Mouse (Mus musculus) adrenal gland (tissue): ENCODE measurements around the gene Rgs12.

Source experiments
- intact Hi-C: fragments of 180-260 bp; cut with DNase I; formaldehyde crosslinking; loops from one replicate; pipeline ENCODE4 v1.15.1; 2025

The Rgs12 gene

DNA sequence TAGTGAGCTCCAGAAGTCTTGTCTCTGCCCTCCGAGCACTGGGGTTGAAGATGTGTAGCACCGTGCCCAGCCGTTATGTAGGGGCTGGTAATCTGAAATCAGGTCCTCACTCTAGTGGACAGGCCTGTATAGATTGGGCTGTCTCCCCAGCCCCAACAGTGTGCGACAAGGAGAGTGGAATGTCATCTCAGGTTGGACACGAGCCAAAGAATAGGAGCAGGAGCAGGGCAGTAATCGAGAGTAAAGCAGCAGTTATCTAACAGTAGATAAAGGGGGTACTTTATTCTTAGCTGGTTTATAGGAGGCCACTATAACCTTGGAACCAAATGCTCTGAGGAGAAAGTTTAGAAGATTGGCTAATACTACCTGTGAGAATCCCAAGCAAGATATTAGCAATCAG, 30.9 kb downstream of the Rgs12 start:
- intact Hi-C loops = loop anchor here (5.0 kb wide), 1 partner anchor 63 kb away; no protein-coding TSS in a partner anchor

DNA sequence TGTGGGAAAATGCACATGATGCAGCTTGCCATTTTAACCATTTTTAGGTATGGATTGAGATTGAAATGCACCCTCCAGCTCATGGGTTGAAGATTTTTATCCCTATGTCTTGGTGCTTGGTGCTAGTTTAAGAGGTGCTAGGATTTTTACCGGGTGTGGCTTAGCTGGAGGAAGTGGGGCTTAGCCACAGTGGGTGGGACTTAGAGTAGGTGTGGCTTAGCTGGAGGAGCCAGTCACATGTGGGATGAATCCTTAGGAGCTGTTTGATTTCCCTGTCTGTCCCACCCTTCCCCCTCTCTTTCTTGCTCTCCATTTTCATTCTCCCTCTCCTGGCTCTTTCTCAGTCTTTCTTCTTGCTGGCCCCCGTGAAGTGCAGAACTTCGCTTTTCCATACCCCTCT, 32.5 kb downstream of the Rgs12 start:
- intact Hi-C loops = loop anchor here (5.0 kb wide), 1 partner anchor 64 kb away; no protein-coding TSS in a partner anchor

DNA sequence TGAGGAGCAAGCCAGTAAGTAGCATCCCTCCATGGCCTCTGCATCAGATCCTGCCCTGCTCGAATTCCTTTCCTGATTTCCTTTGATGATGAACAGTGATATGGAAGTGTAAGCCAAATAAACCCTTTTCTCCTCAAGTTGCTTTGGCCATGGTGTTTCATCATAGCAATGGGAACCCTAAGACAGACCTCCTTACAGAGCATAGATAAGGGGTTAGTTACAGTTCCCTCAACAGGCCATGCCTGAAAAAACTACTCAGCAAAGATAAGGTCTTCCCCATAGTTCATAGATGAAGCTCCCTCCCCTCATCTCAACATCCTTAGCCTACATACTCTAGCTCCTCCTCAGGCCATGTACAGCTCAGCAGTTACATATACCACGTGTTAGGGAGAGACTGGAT, 35.7 kb downstream of the Rgs12 start:
- intact Hi-C loops = loop anchor here (5.0 kb wide), 2 partner anchors 57 to 68 kb away; partner anchors contain the start of gene Hgfac

DNA sequence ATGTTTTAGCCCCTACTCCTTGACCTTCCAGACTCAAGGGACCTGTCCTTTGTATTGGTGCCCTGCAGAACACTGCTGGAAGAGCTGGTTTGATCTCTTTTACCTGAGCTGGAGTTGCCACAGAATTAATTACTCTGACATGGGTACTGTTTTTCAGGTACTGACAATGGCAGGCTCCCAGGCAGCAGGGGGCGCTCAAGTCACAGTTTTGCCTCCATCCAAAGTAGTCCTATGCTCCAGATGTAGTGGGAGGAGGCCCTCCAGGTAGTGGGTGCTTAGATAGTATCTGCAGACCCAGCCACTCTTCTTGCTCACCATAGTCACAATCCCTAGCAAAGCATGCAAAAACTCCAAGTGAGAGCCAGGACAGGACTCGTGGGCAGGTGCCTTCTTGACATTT, 36.6 kb downstream of the Rgs12 start:
- intact Hi-C loops = loop anchor here (2.0 to 5.0 kb wide), 2 partner anchors 39 to 56 kb away; partner anchors contain the start of gene Hgfac

DNA sequence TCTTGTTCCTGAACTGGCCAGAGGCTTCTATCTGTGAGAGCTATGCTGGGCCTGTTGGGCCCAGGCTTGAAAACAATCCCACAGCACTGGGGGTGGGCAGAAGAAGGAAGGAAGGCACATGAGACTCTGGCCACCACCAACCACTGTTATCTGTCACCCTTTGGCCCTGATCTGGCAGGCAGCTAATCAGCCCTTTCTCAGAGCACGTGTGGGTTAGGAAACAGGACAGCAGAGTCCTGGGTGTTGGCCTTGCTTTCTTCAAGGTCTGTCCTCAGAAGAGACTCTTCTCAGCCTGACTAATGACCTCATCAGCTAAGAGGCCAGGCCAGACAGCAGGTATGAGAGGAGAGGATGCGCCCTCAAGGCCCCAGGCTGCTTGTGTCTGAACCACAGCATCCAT, 38.2 kb downstream of the Rgs12 start:
- intact Hi-C loops = loop anchor here (2.0 to 5.0 kb wide), 2 partner anchors 37 to 55 kb away; partner anchors contain the start of gene Hgfac

DNA sequence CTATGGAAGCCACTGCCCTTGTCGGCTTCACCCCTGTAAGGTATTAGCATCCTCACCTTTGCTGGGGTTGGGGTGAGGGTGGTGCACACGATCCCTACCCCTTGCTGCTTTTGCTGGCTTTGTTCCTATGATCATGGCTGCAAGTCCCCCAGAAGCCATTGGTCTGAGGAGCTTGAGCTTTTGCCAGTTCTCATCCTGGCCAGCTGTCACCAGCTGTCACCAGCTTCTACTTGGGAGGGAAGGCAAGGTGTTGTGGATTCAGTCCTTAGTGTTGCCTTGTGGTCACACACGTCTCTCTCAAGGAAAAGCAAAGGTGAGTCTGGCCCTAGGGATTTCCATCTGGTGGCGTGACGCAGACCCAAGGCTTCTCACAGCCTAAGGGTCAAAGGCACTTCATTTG, 39.4 kb downstream of the Rgs12 start:
- intact Hi-C loops = loop anchor here (5.0 kb wide), 1 partner anchor 54 kb away; the partner anchor contains the start of gene Hgfac

DNA sequence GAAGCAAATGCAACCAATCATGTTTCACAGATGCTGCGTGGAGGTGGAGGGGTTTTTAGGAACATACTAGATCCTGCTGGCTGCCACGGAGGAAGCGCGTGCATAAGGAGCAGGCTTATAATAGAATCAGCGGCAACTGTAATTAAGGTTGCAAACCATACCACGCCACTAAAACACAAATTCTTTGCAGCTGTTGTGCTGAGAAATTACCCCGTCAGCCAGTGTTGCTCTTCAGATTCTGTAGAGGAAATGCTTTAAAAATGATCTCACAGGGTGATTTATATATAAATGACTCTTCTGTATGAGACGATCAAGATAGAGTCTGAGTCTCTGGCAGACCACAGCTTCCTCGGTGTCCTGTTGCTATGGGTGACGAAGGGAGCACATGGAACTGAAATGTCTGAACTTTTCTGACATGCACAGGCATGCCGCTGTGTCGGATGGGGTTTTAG, 40.1 kb downstream of the Rgs12 start:
- intact Hi-C loops = loop anchor here (5.0 kb wide), 1 partner anchor 53 kb away; the partner anchor contains the start of gene Hgfac

DNA sequence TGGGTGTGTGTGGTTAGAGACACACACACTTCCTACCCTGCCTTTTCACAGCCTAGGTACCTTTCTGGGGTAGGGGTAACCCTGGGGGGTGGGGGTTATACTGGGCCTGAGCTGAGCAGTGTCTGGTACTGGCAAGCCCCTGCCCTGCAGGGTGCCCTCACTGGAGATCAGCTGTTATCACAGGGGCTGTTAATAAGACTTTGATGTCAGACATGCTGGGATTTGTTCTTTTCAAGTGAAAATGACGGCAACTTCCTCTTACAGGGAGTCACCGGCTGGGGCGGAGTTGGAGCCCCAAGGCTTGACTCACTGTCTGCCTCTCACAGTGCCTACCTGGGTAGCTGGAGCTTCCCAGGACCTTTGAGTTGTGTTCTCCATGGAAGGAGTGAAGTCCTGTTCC, 49.5 kb downstream of the Rgs12 start:
- intact Hi-C loops = no loop called here

DNA sequence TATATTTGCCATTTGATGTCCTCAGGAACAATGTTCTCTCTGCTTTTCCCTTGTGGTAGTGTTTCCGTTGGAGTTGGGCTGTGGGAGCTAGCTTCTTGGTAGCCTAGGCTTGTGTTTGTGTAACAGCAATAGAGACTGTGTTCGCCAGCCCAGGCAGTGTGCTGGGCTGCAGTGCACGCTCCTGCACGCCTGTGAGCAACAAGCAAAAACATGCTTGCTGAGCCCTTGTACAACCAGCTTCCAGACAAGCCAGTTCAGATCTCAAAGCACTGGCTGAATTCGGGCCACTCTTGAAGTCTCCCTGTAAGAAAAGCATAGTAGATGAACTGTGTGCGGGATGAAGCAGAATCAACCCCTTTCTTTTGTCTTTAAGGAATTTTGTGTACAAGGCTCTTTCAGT, 50.0 kb downstream of the Rgs12 start:
- intact Hi-C loops = no loop called here

DNA sequence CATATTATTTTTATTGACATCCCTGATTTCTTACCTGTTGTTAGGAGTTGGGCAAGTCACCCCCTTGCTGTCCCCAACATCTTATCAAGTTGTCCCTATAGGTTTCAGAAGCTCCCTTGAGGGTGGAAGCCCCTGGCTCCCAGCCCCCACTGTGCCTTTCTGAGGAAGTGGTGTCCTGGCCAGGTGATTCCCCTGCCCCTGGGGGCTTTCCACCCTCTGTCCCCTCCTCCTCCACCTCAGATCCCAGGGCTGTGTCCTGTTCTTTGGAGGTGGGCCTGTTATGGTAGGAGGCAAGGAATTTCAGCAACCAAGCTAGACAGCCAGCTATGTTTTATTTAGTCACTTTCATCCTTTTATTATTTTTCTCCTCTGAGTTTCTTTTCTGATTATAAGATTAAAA, 51.1 kb downstream of the Rgs12 start:
- intact Hi-C loops = no loop called here

DNA sequence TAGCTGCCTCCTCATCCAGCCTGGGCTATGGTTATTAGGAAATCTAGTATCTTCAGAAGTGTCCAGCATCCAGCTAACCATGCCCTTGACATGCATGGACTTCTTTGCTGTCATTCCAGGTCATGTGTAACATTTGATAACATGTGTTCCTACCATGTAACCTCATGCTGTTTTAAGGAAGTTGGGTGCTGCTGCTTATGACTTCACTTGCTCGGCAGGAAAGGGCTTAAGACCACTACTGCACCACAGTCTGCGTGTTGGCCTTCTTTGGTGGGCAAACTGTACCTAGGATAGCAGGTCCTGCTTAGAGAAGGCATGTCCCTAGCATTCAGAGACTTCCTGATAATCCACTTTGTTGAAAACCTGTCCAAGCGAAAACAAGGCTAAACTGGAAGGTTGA, 51.9 kb downstream of the Rgs12 start:
- intact Hi-C loops = no loop called here

DNA sequence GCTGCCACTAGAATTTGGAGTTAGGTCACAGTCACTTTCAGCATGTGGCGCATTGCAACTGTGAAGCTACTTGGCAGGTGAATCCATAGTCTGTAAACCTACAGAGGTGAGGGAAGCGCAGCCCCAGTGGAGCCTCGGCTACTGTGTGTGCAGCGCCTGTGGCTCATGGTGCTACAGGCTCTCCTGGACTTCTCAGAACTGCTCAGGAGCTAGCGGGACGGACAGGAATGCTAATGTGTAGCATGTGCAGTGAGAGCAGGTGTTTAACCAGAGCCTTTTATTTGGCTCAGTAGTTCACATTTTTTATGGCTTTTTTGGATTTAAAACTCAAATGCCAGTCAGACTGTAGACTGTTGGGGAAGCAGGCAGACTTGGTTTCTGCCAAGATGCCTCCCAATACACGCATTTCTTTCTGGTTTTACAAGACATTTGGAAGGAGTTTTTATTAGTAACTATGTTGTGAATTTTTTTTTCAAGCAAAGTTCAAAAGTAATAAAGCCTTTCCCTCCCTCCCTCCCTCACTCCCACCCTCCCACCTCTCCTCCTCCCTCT, 54.4 kb downstream of the Rgs12 start:
- intact Hi-C loops = no loop called here

DNA sequence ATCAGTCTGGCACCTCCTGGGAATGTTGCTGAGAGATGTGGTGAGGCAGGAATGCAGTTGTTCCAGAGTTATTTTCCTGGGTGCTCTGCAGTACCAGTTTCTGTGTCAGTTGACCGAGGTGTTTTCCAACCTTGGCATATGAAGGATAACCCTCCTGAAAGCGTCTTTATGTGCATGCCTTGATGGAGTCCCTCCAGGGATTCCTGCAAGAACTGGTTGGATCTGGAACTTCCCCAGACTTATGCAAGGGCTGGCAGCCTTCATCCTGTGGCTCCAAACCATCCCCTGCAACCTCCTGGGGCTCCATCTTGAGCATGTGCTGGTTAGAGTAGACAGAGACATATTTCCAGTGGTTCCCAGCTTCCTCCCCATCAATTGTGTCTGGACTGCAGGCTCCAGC, 55.5 kb downstream of the Rgs12 start:
- intact Hi-C loops = no loop called here

DNA sequence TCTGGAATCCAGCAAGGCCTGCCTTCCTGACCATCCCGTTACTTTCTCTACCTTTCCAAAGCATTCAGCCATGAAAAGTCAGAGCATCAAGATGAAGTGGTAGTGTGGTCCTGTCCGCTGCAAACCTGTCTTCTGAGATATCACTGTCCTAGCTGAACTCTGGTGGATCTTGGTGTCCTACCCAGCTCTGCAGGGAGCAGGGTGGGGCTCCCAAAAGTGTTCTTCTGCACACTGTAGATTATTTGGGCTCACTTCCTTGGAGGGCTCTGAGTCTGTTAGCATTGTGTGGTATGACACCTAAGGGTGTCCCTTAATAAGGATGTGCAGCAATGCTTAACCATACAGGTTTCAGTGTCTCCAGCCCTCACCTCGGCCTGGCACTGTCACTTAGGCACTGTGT, 56.4 kb downstream of the Rgs12 start:
- intact Hi-C loops = no loop called here

DNA sequence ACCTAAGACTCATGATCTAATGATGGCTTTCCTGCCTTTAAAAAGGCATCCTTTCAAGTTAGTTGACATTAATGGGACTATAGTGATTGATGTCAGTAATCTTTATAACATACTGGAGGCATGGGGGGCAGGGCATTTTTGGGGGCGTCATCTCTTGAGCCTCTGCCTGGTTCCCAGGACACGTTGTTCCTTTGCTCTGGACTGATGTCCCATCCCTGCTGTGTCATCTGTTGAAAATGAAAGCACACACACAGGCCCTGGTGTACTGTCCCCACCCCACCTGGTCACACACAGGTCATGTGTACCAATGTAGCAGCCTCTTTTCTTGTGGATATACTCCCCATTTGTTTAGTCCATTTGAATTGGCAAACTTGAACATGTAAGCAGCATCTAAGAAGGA, 57.4 kb downstream of the Rgs12 start:
- intact Hi-C loops = no loop called here

DNA sequence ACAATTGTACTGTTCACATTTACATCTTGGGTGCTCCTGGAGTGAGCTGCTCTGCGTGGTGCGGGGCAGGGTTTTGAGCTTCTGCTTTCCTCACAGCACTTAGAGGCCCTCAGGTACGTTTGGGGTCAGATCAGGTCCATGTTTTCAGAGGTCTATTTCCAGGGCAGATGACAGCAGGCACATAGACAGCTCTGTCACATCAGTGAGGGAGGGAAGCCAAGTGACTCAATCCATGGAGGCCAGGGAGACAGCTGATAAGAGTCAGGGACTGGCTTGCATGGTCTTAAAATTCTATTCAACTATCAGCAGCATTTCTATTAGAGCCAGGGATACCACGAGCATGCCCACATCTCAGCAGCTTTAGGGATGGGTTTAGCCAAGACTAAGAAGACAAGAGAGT, 59.9 kb downstream of the Rgs12 start:
- intact Hi-C loops = no loop called here

DNA sequence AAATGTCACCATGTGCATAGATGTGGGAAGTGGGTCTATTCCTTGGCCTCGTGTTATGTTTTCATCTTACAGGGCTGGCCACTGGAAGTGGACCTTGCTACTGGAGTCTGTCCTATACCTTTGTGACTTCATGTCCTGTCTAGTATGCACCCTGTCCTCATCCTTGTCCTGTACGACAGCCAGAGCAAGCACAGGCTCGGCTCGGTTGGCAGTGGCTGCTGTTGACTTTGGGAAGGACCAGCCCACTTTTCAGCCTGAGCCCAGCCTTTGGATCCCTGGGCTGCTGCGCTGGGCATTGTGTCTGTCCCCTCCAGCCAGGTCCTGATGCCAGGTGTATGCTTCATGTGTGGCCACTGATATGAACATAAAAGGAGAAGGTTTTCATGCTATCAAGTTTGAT, 61.4 kb downstream of the Rgs12 start:
- intact Hi-C loops = no loop called here

DNA sequence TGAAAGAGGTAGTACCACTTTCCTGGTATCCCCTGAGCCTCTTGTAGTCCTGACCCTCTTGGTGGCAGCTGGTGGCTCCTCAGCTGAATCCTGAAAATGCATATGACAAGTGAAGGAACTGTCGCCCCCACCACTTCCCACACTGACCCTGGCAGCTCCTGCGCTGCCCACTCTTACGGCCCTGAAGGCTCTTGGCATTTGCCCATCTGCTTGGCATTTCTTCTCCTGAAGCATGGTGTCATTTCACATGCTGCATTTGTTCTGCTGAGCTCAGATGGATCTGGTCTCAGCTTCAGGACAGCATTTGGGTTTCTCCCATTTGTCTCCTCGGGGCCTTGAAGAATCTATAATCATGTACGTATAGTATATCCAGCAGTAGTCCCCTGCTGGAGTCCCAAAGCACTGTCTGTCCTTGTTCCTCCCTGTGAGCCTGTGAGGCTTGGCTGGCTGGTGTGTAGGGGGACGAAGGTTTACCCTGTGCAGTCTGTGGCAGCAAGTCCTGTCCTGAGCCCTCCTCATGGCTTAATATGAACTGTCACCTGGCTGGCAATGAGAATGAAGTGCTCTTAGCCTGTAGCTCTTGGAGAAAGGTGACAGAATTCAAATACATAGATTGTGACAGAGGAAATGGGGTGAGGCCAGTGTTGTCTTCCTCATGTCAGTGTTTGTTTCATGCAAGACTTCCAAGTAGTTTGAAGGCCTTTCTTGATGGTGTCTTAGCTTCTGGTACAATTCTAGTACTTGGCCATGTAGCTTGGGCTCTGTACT, 62.1 kb downstream of the Rgs12 start:
- intact Hi-C loops = no loop called here

DNA sequence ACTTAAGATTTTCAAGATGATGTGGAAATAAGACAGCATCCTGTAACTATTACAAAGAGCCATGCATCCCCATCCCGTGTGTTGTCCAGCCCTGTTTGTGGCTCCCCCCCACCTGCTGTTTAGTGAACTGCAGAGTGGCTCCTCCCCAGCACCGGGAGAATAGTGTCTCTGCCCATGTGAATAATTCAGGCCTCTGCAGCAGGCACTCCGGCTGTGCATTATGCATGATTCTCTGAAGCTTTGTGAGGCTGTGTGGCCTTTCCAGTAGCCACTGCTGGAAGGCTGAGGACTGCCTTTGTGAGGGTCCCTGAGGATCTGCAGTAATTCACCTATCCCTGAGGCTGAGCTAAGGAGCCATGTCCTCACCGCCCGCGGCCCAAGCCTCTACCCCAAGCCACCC, 64.8 kb downstream of the Rgs12 start:
- intact Hi-C loops = no loop called here

DNA sequence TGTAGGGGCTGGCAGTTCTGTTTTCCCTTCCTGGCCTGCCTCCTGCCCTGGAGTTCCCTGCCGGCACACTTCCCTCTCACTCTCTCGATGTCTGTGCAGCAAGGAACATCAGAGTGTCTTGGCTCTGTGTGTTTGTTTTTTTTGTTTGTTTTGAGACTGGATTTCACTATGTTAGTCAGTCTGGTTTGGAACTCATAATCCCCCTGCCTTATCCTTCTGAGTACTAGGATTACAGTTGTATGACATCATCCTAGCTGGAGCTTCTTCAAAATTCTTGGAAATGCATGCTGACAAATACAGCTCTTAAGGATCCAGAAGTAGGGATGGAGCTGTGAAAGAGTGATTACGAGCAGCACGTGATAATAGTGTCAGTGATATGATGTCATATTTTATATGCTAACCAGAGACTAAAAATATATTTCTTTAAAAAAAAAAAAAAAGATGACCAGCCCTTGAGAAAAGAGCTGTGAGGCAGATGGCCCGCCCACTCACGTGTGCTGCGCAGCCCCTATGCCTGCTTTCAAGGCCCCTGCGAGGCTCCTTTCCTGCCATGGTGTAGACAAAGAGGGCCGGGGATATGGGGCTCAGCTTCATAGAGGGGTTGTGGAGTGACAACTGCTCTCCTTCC, 70.5 kb downstream of the Rgs12 start:
- intact Hi-C loops = loop anchor here (2.0 kb wide), 1 partner anchor 27 kb away; no protein-coding TSS in a partner anchor

DNA sequence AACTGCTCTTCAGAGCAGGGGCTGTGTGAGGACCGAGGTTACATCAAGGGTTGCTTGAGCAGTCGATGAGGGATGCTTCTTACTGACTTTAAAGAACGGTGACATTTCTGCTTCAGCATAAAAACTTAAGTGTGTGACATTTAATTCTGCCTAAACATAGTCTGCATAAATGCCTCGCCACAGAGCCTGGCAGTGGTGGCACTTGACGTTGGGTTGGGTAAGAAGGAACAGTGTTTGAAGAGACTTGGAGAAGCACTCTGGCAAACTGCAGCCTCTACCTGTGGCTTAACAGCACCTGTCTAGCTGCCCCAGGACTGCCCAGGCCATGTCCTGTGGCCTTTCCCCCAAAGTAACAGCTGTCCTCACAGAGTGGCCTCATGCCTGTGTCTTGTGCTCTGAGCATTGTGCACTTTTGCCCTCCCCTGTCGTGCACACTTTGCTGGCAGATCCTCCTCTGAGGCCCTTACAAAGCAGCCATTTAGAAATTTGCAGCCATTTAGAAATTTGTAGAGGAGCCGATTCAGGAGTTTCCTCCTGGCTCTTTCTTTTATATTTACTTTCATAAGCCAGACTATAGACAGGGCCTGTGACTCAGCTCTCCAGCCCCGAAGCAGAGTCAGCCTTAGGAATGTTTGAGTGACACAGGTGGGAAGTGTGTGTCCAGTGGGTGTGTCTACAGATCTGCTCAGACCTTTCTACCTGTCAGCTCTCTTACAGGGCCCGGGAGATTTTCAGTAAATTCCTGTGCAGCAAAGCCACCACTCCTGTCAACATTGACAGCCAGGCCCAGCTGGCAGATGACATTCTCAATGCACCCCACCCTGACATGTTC, 71.4 kb downstream of the Rgs12 start:
- intact Hi-C loops = loop anchor here (2.0 kb wide), 1 partner anchor 28 kb away; no protein-coding TSS in a partner anchor
